ENCODE assay signal across 30 mouse cellular contexts in genomic region chr13:95712054-95712453, GRCm38 (mm10). TPM values are rescaled to one million over a fixed set of nuclear protein-coding genes. Genes with fewer than 3 reads are reported as not detected.
DNase-seq lines count a peak whose midpoint lies in the region; ATAC-seq and TF ChIP-seq lines count a peak whose summit lies in the region.
"Had no signal": no experiment of that assay in that cellular context is flagged by ENCODE, and none has a peak within 500 bp of the region (broad histone marks: within the 10 kb centered on the region; RNA-seq: fewer than 3 reads in every experiment).

No protein-coding gene starts in this region.

- H3K4me3 ChIP-seq in lung, postnatal 0 days (ENCODE audit: low read depth, low read length): no peak overlapping the region
- H3K4me3 ChIP-seq in hindbrain, embryonic 11.5 days (ENCODE audit: low read depth, low read length): no peak overlapping the region
- H3K4me3 ChIP-seq: embryonic facial prominence, embryonic 10.5 days; embryonic facial prominence, embryonic 13.5 days; erythroblast, embryonic 14.5 days; forebrain, embryonic 12.5 days; forebrain, embryonic 15.5 days; heart, embryonic 12.5 days; heart, embryonic 15.5 days; hindbrain, embryonic 13.5 days had no signal

- TF ChIP-seq CTCF in lung, postnatal 0 days (IDR thresholded peaks at IDR 0.05): no peak

- H3K9ac ChIP-seq in lung, postnatal 0 days (replicated peaks; ENCODE audit: low read depth): no peak overlapping the region
- no peak overlapping the region for H3K9ac ChIP-seq in hindbrain, embryonic 11.5 days (ENCODE audit: low read depth, low read length)
- H3K9ac ChIP-seq: embryonic facial prominence, embryonic 13.5 days; forebrain, embryonic 12.5 days; forebrain, embryonic 15.5 days; heart, embryonic 12.5 days; heart, embryonic 15.5 days; hindbrain, embryonic 13.5 days had no signal

- peak; percentile 21 for ATAC-seq in CD4-positive, CD25-positive, alpha-beta regulatory T cell, adult 4 months
- ATAC-seq in inflammation-experienced regulatory T-cells, adult 6 months: peak; percentile 21
- peak; percentile 19; the same call in 1 of the 2 replicates for ATAC-seq in neutrophil, adult 5-6 weeks (ENCODE audit: extremely low read depth, insufficient number of reproducible peaks, low FRiP score, poor library complexity, severe bottlenecking)
- ATAC-seq in lung, postnatal 0 days: no peak
- ATAC-seq in hindbrain, embryonic 11.5 days (ENCODE audit: low FRiP score): no peak
- ATAC-seq: forebrain, embryonic 15.5 days; hindbrain, embryonic 16.5 days had no signal

- TF ChIP-seq EP300 in lung, postnatal 0 days (IDR thresholded peaks at IDR 0.05): no peak

- H3K4me2 ChIP-seq in lung, postnatal 0 days (replicated peaks; ENCODE audit: low read depth, low read length): no peak overlapping the region
- H3K4me2 ChIP-seq in hindbrain, embryonic 11.5 days (replicated peaks; ENCODE audit: low read depth, low read length): no peak overlapping the region
- H3K4me2 ChIP-seq: embryonic facial prominence, embryonic 13.5 days; forebrain, embryonic 12.5 days; forebrain, embryonic 15.5 days; heart, embryonic 12.5 days; heart, embryonic 15.5 days; hindbrain, embryonic 13.5 days had no signal

- peak; percentile 5 for DNase-seq in heart, adult 11 months
- no peak for DNase-seq in heart, postnatal 25 days (ENCODE audit: low spot score)
- DNase-seq in lung, postnatal 0 days (ENCODE audit: low spot score): no peak
- no peak for DNase-seq in hindbrain, embryonic 11.5 days (ENCODE audit: low spot score)
- DNase-seq in urinary bladder, postnatal 25 days (ENCODE audit: low spot score): no peak
- DNase-seq: adrenal gland, adult 8-10 months; adrenal gland, postnatal 25 days; B cell, adult 2 months; cerebellum, adult 11-12 months; cerebellum, adult 8-10 months; cerebellum, postnatal 10 days; cerebellum, postnatal 36 days; embryo, embryonic 11 days; gastrocnemius, postnatal 10 days; gastrocnemius, postnatal 36 days; heart, adult 18-20 months; heart, postnatal 14 days had no signal

- H3K27ac ChIP-seq in lung, postnatal 0 days (ENCODE audit: low read length): no peak overlapping the region
- no peak overlapping the region for H3K27ac ChIP-seq in hindbrain, embryonic 11.5 days (ENCODE audit: low read depth, low read length)
- H3K27ac ChIP-seq: embryonic facial prominence, embryonic 10.5 days; embryonic facial prominence, embryonic 13.5 days; forebrain, embryonic 12.5 days; forebrain, embryonic 15.5 days; heart, embryonic 15.5 days; hindbrain, embryonic 13.5 days had no signal

- intact Hi-C loops in heart, postnatal 25 days (cut with DNase I): no loop called here

- no peaks in the 10 kb centered on the region for H3K36me3 ChIP-seq in lung, postnatal 0 days (ENCODE audit: insufficient read depth, low read length)
- H3K36me3 ChIP-seq in hindbrain, embryonic 11.5 days (ENCODE audit: control insufficient read depth, insufficient read depth, low read length): no peaks in the 10 kb centered on the region
- H3K36me3 ChIP-seq: forebrain, embryonic 15.5 days; heart, embryonic 15.5 days; hindbrain, embryonic 13.5 days had no signal

- no peaks in the 10 kb centered on the region for H3K9me3 ChIP-seq in lung, postnatal 0 days (ENCODE audit: low read length)
- no peaks in the 10 kb centered on the region for H3K9me3 ChIP-seq in hindbrain, embryonic 11.5 days (ENCODE audit: control insufficient read depth, low read length)
- H3K9me3 ChIP-seq: embryonic facial prominence, embryonic 10.5 days; embryonic facial prominence, embryonic 13.5 days; forebrain, embryonic 12.5 days; forebrain, embryonic 15.5 days; heart, embryonic 12.5 days; heart, embryonic 15.5 days; hindbrain, embryonic 13.5 days had no signal

- H3K4me1 ChIP-seq in lung, postnatal 0 days (ENCODE audit: insufficient read depth, low read depth, low read length): no peaks in the 10 kb centered on the region
- H3K4me1 ChIP-seq in hindbrain, embryonic 11.5 days (replicated peaks; ENCODE audit: control insufficient read depth, insufficient read depth, low read length): no peaks in the 10 kb centered on the region
- H3K4me1 ChIP-seq: embryonic facial prominence, embryonic 10.5 days; embryonic facial prominence, embryonic 13.5 days; forebrain, embryonic 12.5 days; hindbrain, embryonic 13.5 days had no signal

- H3K27me3 ChIP-seq in lung, postnatal 0 days (replicated peaks; ENCODE audit: insufficient read depth, low read length): no peaks in the 10 kb centered on the region
- no peaks in the 10 kb centered on the region for H3K27me3 ChIP-seq in hindbrain, embryonic 11.5 days (ENCODE audit: control insufficient read depth, insufficient read depth, low read length)
- H3K27me3 ChIP-seq: embryonic facial prominence, embryonic 13.5 days; forebrain, embryonic 12.5 days; forebrain, embryonic 15.5 days; heart, embryonic 12.5 days; heart, embryonic 15.5 days; hindbrain, embryonic 13.5 days had no signal

RNA-seq across cellular contexts. Expression of gene F2rl2, which starts 15.4 kb away (rescaled TPM):
- under 1 TPM in 1 of 2 experiments, not detected in 1; 0.14 TPM for total RNA-seq in heart, postnatal 25 days (2021)
- 1 to 10 TPM; 3.9 to 4.3 TPM for polyA plus RNA-seq in CD4-positive, CD25-positive, alpha-beta regulatory T cell, adult 4 months (2017; shearing (Covaris generic))
- polyA plus RNA-seq in inflammation-experienced regulatory T-cells, adult 6 months (2017; shearing (Covaris generic)): 10 to 100 TPM in 1 of 3 experiments, 1 to 10 TPM in 2; 4.1 to 15.3 (median 4.7) TPM
- 1.3 and 2.6 TPM in 2 replicates for total RNA-seq in neutrophil, adult 5-6 weeks (2017)
- 1.2 and 1.4 TPM in 2 replicates for polyA plus RNA-seq in lung, postnatal 0 days (2015; fragmentation: Nextera tagmentation; extraction: Ambion mirVana)
- 2.8 and 3.7 TPM in 2 replicates for polyA plus RNA-seq in hindbrain, embryonic 11.5 days (2014; fragmentation: Nextera tagmentation; extraction: Ambion mirVana)
- total RNA-seq: adrenal gland, postnatal 25 days; gastrocnemius, adult 18-20 months; gastrocnemius, postnatal 36 days had no signal
- polyA plus RNA-seq: erythroblast, embryonic 14.5 days had no signal

Comparison
In these comparisons a context has a peak if more than half of its experiments do, and no peak if none do; other contexts are left out.
1. ATAC-seq: peak in CD4-positive, CD25-positive, alpha-beta regulatory T cell, adult 4 months (single experiment), inflammation-experienced regulatory T-cells, adult 6 months (single experiment) and neutrophil, adult 5-6 weeks (single experiment); none in lung, postnatal 0 days (single experiment) and hindbrain, embryonic 11.5 days (single experiment).